Mouse (Mus musculus) monocyte, adult 59 days (primary cell): Measurements from ENCODE around the gene Zfp870. TPM values are rescaled to one million over a fixed set of nuclear protein-coding genes. Genes with fewer than 3 reads are reported as not detected.

ENCODE experiments used
- total RNA-seq, 2 experiments: library from RNA; stranded (reverse); gene quantifications; one replicate each; pipeline ENCODE4 v1.2.4; 2023

The Zfp870 gene
- 1 to 10 TPM; 3.3 to 4.1 TPM for total RNA-seq

GRCm38 (mm10) chr17:32891239-32892180 lies at the start of gene Zfp870:
Gene Zfp870 (minus strand): TSS chr17:32891642.

DNA sequence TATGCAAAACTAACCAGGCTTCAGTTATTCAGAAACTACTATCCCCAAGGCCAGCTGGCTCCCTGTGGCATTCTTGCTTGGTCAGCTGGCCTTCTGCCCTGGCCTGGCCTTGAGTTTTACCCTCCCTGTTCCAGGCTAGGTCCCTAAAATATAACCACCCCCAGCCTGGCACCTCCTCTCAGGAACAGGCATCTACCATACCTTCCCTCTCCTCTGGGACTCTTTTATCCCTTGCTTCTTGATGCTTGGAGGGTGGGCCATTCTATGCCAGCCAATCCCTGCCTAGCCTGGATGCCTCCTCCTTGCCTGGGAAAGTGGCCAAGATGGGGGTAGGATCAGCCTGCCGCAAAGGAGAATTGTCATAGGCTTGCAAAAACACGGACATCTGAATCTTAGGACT lies 25.7 kb upstream of the Zfp870 start, which contains the start of gene Cyp4f14:
Gene Cyp4f14 (minus strand): TSS at position 212 of the 400 bp plus-strand sequence.

GRCm38 (mm10) chr17:32829540-32830417 lies 61.7 kb downstream of the Zfp870 start, which contains the start of gene Zfp799:
Gene Zfp799 (minus strand): TSS chr17:32830261.

Other genes starting within 250 kb of the Zfp870 start
- not detected for gene Cyp4f40, start 232.7 kb downstream of the Zfp870 start, total RNA-seq
- not detected for gene Cyp4f15, start 206.0 kb downstream of the Zfp870 start, total RNA-seq
- gene Zfp871, start 103.4 kb downstream of the Zfp870 start, total RNA-seq = 10 to 100 TPM; 59.5 to 64.5 TPM
- gene Zfp811, start 81.7 kb downstream of the Zfp870 start, total RNA-seq = under 1 TPM; 0.37 to 0.73 TPM
- gene Zfp799, start 61.4 kb downstream of the Zfp870 start, total RNA-seq = 1 to 10 TPM; 4.4 to 4.8 TPM
- gene Cyp4f14, start 25.7 kb upstream of the Zfp870 start, total RNA-seq = not detected
- 10 to 100 TPM; 97.1 to 98.7 TPM for gene Cyp4f13, start 55.8 kb upstream of the Zfp870 start, total RNA-seq
- 1 to 10 TPM; 6.3 to 10.0 TPM for gene Zfp472, start 74.2 kb upstream of the Zfp870 start, total RNA-seq
- 1 to 10 TPM; 7.1 to 7.4 TPM for gene Zfp952, start 101.5 kb upstream of the Zfp870 start, total RNA-seq
- gene Zfp763, start 141.8 kb upstream of the Zfp870 start, total RNA-seq = 1 to 10 TPM in 1 of 2 experiments, under 1 TPM in 1; 0.73 to 2.8 TPM
- not detected for gene 4921501E09Rik, start 176.4 kb upstream of the Zfp870 start, total RNA-seq
- gene Zfp563, start 197.7 kb upstream of the Zfp870 start, total RNA-seq = 1 to 10 TPM; 2.6 to 2.7 TPM
- not detected for gene Morc2b, start 248.0 kb upstream of the Zfp870 start, total RNA-seq